Mouse (Mus musculus) frontal cortex, postnatal 25 days (tissue): Measurements from ENCODE around the gene Fam3c.

ENCODE experiments used
- DNase-seq, 2 experiments: peaks; one replicate each; pipeline ENCODE4 v3.0.0; 2022; ENCODE audit warnings: low spot score in 2 of 2

Gene Fam3c

DNA sequence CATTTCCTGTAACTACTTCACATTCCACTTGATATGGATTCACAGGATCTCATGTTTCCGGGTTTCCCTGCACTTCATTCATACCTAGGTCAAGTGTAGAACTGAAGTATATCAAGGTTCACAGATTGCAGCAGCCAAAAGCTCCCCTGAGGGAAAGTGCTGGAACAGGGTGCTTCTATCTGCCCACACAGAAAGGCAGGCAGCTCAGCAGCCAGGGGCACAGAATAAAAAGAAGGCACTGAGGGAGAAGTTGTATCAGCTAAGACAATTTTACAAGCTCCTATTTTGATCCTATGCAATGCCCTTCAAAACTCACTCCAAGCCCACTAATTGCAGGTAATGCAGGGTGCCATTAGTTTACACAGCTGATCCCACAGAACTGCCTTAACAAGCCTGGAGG, 2.0 kb downstream of the Fam3c start:
- DNase-seq: no peak

DNA sequence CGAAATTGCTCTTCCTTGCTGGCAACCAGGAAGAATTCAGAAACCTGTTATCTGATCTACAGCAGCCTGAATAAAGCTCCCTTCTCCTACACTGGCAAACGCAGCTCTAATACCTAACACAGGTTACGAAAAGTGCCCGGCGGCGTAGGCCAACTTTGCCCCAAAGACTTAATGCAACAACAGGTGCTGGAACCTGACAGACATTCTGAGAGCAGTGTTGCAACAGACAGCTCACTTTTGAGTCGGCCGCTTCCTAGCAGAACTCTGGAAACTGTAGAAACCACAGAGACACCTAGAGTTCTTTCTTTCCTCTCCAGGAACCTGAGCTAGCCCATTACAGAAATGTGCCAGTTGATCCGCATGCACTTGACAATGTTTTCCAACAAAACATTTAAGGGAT, 4.5 kb downstream of the Fam3c start:
- DNase-seq: no peak

DNA sequence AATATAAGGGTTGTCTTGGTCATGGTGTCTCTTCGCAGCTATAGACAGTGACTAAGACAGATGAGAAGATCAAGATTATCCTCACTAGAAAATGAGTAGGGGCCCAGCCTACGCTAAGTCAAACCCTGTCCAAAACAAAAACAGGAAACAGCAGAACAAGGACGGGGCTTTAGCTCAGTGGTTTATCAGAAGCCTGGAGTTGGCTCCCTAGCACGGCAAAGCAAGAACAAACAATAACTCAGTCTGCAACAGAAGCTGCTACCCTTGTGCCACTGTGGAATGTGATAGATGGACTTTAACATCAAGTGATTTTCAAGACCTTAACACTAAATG, 5.8 kb downstream of the Fam3c start:
- no peak for DNase-seq

DNA sequence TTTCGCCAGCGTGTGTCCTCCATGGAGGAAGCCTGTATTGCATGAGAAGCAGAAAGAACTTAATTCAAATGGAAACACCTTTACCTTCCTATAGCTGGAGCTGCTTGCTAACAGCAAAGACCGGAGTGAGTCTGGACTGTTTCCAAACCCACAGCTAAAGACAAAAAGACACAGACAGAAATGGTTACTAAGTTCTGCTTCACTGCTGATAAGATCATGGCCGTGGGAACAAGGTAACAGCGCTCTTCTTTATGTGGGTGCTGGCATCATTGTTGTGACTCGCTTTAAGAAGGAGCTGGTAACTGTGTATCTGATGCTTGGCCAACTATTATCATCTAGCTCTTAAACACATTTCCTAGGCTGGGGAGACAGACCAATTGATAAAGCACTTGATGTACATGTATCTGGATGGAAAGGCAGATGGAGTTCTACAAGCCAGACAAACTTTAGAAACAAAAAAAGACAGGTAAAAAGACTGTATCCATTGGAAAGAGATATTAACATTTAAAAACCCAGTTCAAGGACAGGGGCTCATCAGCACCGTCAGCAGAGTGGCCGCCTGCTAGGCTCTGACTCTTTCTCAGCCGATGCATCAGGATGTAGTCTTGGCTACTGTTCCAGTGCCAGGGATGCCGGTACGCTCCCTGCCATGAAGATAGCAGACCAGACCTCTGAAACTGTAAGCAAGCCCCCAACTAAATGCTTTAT, 6.4 kb downstream of the Fam3c start:
- DNase-seq: no peak

DNA sequence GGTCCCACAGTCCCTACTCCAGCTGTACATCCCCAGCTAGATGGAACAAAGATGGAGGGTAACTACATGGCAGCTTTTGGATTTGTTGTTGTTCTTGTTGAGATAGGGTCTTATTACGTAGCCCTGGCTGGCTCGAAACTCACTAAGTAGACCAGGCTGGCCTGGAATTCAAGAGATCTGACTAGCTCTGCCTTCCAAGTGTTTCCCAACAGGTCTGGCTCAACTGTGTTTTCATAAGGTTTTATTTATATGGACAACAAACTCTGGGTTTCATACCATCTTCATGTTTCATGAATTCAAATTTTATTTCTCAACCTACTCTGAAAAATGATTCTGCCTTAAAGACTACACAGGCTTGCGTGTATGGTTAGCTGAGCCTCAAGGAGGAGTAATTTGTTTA, 7.1 kb downstream of the Fam3c start:
- no peak for DNase-seq

DNA sequence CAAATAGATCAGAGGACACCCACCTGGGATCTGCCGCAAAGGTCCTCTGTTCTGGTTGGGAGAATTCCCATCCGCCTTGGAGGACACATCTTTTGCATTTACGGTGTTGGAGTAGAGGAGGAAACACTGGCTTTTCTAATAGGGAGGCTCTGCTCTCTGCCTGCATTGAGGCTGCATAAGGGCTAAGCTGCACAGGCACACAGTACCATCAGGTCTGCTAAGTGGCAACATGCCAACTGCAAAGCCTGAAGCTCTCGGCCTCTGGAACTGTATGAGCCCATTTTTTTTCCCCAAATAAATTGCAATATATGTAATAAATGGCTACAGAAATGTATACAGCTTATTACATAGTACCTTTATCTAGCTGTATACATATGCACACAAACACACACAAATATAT, 7.9 kb downstream of the Fam3c start:
- DNase-seq: no peak

DNA sequence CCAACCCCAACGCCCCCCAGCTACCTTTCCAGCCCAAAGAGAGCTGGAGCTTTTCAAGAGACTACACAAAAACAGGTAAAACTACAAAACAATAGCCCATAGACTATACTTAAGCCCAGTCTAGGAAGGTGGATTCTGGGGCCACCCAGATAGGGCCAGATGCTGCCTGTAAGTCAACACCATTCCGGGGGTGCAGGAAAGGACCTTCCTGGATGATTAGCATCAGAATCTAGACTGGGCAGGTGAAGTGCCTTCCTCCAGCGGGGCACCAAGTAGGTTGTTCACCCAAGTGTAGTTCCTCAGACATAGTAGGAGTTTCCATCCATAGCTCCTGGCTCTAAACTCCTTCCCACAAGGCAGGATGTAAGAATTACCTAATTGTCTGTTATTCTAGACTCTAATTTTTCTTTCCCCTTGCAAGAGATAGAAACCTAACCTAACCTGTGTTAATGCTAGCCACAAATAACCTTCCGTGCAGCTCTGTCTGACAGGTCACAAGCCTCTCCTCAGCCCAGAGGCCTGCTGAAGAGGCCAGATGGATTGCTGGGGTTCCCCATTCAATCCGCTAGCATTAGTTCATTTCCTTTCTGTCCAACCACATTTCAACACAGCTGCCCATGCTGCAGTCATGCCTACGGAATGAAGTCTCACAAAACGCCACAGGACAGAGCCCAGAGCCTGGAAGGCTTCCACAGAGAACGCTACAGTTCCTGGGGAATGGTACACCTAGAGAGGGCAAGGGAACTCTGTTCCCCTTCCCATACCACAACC, 8.7 kb downstream of the Fam3c start:
- DNase-seq: no peak

DNA sequence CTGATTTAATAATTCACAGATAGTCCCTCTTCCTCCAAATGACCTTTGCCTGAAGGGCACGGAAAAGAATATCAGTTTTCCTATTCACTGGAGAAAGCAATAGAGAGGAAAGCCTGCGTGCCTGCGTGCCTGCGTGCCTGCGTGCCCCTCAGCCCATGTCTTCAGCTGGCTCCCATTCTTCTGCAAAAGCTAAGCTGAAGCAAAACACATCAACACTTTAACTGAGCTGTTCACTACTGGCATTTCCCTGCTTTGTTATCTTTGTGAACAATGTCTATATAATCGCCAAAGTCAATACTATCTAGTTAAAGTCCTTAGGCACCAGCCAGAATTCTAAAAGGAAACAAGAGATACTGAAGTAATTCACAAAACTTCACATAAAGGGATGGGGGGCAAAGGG, 11.6 kb downstream of the Fam3c start:
- no peak for DNase-seq

DNA sequence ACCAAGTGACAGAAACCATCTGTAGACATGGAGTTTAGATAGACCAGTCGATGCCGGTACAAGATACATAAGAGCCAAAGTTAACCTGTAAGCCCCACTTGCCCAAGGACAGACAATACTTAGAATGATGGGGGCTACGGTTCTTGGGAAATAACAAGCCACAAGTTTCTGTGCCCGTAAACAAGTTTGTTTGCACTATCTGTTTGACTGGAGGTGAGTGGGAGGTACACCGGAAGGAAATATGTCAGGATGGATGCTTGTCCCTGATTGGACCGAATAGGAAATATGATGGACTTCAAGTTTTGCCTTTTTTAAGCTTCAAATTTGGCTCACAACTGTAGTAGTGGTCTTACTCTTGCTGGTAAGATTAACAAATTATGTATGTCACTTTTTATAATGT, 12.3 kb downstream of the Fam3c start:
- no peak for DNase-seq

DNA sequence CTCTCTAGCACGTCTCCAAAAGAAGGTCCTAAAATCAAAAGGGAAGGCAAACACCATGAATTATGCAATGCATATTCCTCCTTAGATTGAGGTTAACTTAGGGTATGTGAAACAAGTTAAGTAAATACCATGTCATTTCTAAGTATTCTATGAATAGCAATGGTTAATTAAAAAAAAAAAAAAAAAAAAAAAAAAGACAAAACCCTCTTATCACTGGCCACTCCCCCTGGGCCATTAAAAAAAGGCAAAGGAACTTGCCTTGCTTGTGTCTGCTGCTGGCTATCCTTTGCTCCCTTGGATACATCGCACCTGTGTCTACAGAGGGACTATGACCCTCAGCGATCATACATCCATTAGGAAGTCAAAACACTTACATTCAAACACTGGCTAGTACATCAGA, 12.8 kb downstream of the Fam3c start:
- no peak for DNase-seq

DNA sequence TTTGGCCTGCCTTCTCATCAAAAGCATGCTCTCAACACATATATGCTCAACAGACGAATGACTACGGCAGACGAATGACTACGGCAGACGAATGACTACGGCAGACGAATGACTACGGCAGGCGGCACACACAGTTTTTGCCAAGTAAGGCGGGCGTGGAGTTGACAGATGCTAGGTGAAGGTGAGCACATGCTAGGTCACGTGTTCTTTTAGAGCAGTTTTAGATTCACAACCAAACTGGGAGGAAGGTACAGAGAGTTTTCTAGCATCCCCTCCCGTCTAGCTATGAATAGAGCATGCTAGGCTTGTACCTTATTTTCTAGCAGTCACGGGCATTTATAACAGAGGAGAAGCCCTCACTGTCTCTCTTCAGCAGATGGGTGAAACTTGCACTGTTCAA, 15.3 kb downstream of the Fam3c start:
- DNase-seq: no peak

DNA sequence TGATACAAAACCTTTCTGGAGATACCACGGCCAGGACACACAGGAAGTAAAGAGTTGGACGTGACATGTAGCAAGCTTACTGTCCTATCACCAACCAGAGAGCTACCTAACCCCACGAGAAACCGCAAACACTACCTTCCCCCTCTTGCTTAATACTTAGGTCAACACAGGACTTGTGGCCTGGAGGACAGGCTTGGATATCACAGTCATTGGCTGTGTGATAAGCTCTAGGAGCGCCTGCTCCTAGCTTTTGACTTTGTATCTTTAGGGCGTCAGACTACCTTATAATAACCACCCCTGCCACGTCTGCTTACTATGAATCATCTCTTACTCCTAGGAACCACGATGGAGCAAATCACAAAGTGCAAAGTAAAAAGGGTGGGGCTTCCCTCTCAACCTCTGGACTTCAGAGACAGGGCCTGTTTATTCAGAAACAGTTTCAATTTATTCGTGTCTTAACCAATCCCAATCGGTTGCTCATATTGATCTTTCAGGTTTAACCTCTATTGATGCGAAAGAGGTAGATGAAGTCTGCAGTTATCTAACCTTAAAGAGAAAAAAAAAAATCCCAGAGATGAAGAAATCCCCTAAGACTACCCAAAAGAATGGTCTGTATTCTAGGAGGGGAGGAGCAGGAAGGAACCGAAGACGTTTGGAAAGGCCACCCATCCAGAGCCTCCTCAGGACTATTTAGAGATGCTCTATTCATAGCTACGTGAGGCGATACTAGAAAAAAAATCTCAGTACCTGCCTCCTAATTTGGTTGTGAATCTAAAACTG, 16.1 kb downstream of the Fam3c start:
- DNase-seq: no peak

DNA sequence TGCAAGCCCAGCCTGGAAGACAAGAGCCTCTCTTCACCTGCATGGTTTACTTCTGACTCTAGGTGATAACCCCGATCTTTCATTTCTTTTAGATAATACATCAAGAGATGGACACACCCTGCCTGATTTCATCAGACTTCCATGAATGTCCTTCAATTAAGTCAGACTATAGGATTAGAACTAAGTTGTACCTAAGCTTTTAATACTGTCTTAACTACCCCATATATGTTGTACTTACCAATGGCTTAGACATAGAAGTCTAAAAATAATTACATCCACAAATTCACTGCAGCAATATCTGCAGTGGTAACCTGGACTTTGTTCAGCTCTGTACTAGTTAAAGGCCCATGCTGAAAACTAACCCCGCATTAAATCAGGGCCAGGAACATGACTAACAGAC, 23.5 kb downstream of the Fam3c start:
- DNase-seq: no peak

DNA sequence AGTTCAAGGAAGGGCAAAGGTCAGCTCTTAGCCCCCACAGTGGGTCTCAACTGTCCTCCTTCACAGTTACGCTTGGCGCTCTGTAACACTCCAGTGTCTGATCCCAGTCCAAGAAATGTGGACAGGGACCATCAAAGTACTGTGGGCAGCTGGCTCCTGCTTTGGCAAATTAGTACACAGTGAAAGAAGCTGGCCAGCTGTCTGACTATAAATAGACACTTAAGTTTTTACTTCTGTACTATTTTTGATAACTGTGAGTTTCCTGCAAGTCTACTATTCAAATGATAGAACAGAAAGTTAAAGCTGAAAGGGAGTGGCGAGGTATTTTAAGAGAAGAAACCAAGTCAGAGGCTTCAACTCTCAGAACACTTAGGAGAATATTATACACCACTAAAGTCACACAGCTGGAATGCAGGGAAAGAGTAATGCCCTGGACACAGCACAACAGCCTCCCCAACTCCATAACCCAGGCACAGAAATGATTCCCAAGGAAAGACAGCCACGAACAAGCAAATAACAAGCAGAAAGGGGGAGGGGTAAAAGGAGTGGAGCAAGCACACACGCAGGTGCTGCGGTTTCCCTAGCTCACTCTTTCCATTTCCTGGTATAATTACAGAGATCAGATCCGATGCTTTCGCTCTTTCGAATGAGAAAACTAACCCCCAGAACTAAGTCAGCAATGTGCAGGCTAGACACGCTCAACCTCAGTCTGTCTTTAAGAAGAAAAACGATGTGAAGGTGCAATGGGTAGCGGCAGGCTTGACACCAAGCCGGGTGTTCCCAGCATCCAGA, 25.7 kb downstream of the Fam3c start:
- DNase-seq: no peak

DNA sequence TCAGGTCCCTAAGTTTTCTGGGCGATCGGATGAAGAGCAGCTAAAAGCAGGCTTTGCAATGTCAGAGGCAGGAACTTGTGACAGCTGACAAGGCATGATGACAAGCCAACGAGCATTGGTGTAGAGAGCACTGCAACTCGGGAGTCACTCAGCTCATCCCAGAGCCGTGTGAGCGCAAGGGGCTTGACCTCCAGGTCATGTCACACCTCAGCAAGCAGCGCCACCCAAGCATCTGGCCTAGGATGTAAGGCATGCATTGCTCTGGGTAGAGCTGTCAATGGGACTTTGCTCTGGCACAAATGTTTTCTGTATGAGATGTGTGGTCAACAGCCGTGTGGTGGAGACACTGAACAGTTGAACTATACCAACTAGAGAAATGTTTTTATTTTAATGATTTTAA, 28.1 kb downstream of the Fam3c start:
- no peak for DNase-seq

DNA sequence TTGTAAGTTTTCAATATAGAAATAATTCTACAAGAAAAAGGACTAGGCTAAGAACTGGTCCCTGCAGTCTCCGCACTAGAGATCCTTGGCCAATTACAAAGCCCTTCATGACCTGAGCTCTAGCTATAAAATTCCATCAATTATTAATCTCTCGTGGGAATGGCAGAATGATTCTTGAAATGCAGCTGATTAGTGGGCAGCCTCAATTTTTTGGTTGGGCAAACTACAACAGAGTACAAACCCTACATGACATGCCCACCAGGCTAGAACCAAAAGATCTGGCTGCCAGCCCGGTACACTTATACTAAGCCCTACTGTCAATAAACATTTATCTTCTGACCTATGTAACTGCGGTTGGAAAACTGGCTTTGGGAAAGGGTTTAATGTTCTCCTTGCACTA, 29.0 kb downstream of the Fam3c start:
- DNase-seq: no peak

DNA sequence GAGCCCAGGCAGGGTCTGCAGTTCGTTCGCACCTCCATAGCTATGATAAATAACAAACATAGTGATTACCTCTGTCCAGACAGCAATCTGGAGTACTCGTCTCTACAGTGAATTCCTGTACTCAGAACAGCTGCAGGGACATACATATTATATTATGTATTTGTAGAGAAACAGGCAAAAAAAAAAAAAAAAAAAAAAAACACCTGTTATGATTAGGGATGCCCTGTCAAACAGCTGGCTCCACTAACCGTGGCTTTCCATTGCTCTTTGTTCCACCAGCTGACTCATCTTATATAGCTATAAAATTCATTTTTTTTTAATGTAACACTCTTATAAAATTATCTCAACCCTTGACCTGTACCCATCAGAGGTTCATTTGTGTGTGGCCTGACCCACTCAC, 29.8 kb downstream of the Fam3c start:
- no peak for DNase-seq

DNA sequence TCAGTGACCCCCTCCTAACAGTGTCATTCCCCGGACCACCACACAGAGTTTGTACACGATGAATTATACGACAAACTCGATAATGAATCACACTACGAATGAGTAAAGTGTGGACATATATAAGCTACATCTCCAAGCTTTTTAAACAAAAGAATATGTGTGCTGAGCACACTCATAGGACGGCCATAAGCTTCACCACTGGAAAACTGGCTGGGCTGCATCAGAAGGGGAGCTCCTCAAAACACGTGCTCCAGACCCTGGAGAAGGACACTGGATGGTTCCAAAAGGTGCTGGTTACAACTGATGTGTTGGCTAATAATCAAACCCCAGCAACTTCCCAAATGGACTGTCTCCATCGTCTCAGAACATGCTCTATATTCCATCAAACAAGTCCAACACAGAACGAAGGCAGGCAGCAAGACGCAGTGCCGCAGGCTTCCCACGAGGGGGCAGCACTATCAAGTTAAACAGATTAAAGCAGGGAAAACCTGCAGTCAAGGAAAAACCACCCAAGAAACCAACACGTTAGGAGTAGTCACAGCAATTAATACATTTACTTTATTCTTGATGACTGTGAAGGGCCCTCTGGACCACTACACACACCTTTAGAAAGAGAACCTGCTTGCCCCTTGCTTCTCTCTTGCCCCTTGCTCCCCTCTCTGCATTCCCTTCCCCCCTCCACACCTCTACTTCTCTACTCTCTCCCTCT, 30.5 kb downstream of the Fam3c start:
- peak; percentile 78 to 80 for DNase-seq

DNA sequence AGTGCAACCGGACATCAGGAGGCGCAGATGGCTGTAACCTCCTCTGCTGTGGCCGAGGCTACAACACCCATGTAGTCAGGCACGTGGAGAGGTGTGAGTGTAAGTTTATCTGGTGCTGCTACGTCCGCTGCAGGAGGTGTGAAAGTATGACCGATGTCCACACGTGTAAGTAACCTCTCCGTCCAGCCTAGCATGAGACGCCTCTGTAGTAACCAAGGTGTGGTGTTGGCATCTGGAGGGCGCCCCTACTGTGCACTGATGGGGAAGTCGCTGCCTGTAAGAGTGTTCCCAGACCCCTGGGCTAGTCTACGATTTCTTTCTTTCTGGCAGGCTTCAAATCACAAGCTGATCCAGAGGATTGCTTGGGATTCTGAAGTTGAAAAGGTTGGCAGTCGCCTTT, 58.0 kb downstream of the Fam3c start:
- DNase-seq: no peak

DNA sequence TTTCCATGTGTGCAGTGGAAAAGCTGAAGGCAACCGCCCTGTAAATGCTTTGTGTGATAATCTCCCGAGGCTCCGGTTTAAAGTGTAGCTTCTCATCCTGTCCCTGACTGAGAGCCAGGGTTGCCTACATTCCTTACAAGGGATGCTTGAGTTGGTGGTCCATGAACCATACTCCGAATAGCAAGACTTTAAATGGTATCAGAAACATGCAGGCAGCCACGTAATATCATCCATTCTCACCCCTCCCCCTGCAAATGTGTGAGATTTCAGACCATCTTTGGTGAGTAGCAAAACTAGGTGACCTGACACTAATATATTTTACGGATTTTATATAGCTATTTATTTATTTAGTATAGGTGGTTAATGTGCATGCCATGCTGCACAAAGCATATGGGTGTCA, 59.0 kb downstream of the Fam3c start:
- DNase-seq: no peak

DNA sequence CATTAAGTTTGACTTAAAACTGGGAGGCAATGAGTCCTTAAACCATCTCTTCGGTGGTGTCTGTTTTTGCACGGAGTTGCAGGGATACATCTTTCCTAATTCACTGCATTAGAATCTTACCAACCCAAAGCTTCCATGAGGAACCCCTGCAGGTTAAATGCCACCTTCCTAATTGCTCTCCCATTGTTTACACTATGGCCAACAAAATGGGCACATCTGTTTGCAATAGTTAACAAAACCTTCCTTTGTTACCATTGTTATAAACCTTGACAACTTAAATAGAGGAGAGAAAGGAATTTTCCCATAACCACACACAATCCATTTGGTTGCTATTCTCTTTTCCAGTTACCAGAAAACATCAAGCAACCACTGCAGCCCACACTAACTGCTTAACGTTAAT, 62.1 kb downstream of the Fam3c start:
- no peak for DNase-seq

DNA sequence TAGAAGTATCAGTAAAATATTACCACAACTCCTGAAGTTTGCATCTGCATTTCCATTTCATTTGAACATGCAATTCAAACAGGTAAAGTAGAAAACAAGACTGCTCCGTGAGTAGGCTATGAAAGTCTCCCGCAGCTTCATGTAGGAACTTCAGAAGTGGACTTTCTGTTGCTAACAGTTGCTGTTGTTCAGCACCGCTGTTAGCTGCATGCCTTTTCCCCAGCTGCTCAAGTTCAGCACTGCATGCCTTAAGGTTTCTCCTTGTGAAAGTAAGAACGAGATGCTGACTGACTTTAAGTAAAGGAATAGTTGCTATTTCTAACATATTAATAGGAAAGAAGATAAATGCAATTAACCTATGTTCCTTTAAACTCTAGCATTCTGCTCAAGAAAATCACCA, 64.0 kb downstream of the Fam3c start:
- DNase-seq: no peak
